Mouse (Mus musculus) stomach, embryonic 16.5 days (tissue): ENCODE data around the gene Atxn1. TPM values are rescaled to one million over a fixed set of nuclear protein-coding genes. Genes with fewer than 3 reads are reported as not detected.

Source experiments
- ATAC-seq: fragments of 200-750 bp; cut with Nextera tagmentation; 2 replicates; pipeline ENCODE4 v1.8.0; 2017; ENCODE audit warnings: moderate number of reproducible peaks, moderate TSS enrichment; ENCODE audit not compliant: insufficient read depth, low FRiP score
- H3K27ac ChIP-seq: fragments of 300-500 bp; sonication (generic); 2 replicates; pipeline ENCODE4 v1.5.1; 2014; ENCODE audit warnings: low read length
- H3K27me3 ChIP-seq: fragments of 300-500 bp; sonication (generic); 2 replicates; pipeline ENCODE4 v1.6.1; 2014; ENCODE audit warnings: low read length, control low read depth, mixed read lengths; ENCODE audit not compliant: control insufficient read depth, insufficient read depth
- H3K36me3 ChIP-seq: fragments of 300-500 bp; sonication (generic); 2 replicates; pipeline ENCODE4 v1.6.1; 2014; ENCODE audit warnings: low read length; ENCODE audit not compliant: control insufficient read depth, insufficient read depth
- H3K4me1 ChIP-seq: fragments of 300-500 bp; sonication (generic); 2 replicates; pipeline ENCODE4 v1.6.1; 2014; ENCODE audit warnings: low read length, control low read depth, mixed read lengths; ENCODE audit not compliant: control insufficient read depth, insufficient read depth
- H3K4me2 ChIP-seq: fragments of 300-500 bp; sonication (generic); 2 replicates; pipeline ENCODE4 v1.6.1; 2014; ENCODE audit warnings: low read depth, low read length, mixed read lengths
- H3K4me3 ChIP-seq: fragments of 300-500 bp; sonication (generic); replicated peaks from 2 replicates; pipeline ENCODE4 v1.5.1; 2014; ENCODE audit warnings: mild to moderate bottlenecking, low read length
- H3K9ac ChIP-seq: fragments of 300-500 bp; sonication (generic); 2 replicates; pipeline ENCODE4 v1.6.1; 2014; ENCODE audit warnings: low read length
- H3K9me3 ChIP-seq: fragments of 300-500 bp; sonication (generic); replicated peaks from 2 replicates; pipeline ENCODE4 v1.6.1; 2016; ENCODE audit warnings: low read length, control low read depth; ENCODE audit not compliant: control insufficient read depth
- WGBS: fragments of 180-500 bp; shearing (Covaris S2); extraction: QIAGEN DNeasy Blood & Tissue Kit; methylation state at CpG from one replicate; pipeline ENCODE4 v1.1.7; 2014; 5-methylcytosine and 5-hydroxymethylcytosine counted together
- polyA plus RNA-seq: library from polyadenylated mRNA; unstranded; fragments of >200 nt; fragmentation: Nextera tagmentation; extraction: Ambion mirVana; gene quantifications from 2 replicates; pipeline ENCODE4 v1.2.1, GENCODE M21; 2015

Atxn1 gene
- polyA plus RNA-seq, 1 experiment from 2014 or later: 7.8 TPM

GRCm38 (mm10) chr13:45743848-45744247, 221.0 kb downstream of the Atxn1 start:
- peaks cover 5% of the 10 kb centered on the region for H3K4me1 ChIP-seq
- H3K4me2 ChIP-seq: no peak overlapping the region
- 55% methylated on average over 7 of the region's 7 CpGs for WGBS
- H3K9me3 ChIP-seq: no peaks in the 10 kb centered on the region
- H3K4me3 ChIP-seq: no peak overlapping the region
- H3K9ac ChIP-seq: no peak overlapping the region
- H3K36me3 ChIP-seq: no peaks in the 10 kb centered on the region
- H3K27ac ChIP-seq: no peak overlapping the region
- no peak for ATAC-seq
- H3K27me3 ChIP-seq: no peaks in the 10 kb centered on the region

- Histone ChIP-seq H3K27ac (no peak overlapping the region), H3K4me1 (no peaks in the 10 kb centered on the region), H3K4me2 (no peak overlapping the region), H3K4me3 (no peak overlapping the region), H3K9ac (no peak overlapping the region), H3K9me3 (no peaks in the 10 kb centered on the region), H3K36me3 (no peaks in the 10 kb centered on the region), H3K27me3 (no peaks in the 10 kb centered on the region)
- no peak for ATAC-seq
- 80% methylated on average over 12 of the region's 12 CpGs for WGBS
Measured at GRCm38 (mm10) chr13:45740369-45740768, 224.4 kb downstream of the Atxn1 start.

- Histone ChIP-seq H3K27ac (no peak overlapping the region), H3K9ac (no peak overlapping the region), H3K27me3 (no peaks in the 10 kb centered on the region), H3K4me1 (no peaks in the 10 kb centered on the region), H3K4me2 (no peak overlapping the region), H3K4me3 (no peak overlapping the region), H3K9me3 (no peaks in the 10 kb centered on the region), H3K36me3 (no peaks in the 10 kb centered on the region)
- ATAC-seq: no peak
- 79% methylated on average over 4 of the region's 4 CpGs for WGBS
Measured at GRCm38 (mm10) chr13:45736241-45736640, 228.6 kb downstream of the Atxn1 start.

GRCm38 (mm10) chr13:45735802-45736201, 229.0 kb downstream of the Atxn1 start:
- H3K27me3 ChIP-seq: no peaks in the 10 kb centered on the region
- ATAC-seq: no peak
- no peak overlapping the region for H3K4me3 ChIP-seq
- no peak overlapping the region for H3K27ac ChIP-seq
- 88% methylated on average over 3 of the region's 3 CpGs for WGBS
- H3K36me3 ChIP-seq: no peaks in the 10 kb centered on the region
- no peak overlapping the region for H3K4me2 ChIP-seq
- no peaks in the 10 kb centered on the region for H3K4me1 ChIP-seq
- no peak overlapping the region for H3K9ac ChIP-seq
- H3K9me3 ChIP-seq: no peaks in the 10 kb centered on the region

- Histone ChIP-seq H3K36me3 (no peaks in the 10 kb centered on the region), H3K9me3 (no peaks in the 10 kb centered on the region), H3K4me3 (no peak overlapping the region), H3K4me1 (no peaks in the 10 kb centered on the region), H3K27me3 (no peaks in the 10 kb centered on the region), H3K9ac (no peak overlapping the region), H3K27ac (no peak overlapping the region), H3K4me2 (no peak overlapping the region)
- WGBS: 93% methylated on average over 3 of the region's 3 CpGs
- ATAC-seq: no peak
Measured at GRCm38 (mm10) chr13:45734531-45734930, 230.3 kb downstream of the Atxn1 start.

GRCm38 (mm10) chr13:45732590-45732989, 232.2 kb downstream of the Atxn1 start:
- H3K9me3 ChIP-seq: no peaks in the 10 kb centered on the region
- 74% methylated on average over 6 of the region's 6 CpGs for WGBS

GRCm38 (mm10) chr13:45726917-45727316, 237.9 kb downstream of the Atxn1 start:
- no peak overlapping the region for H3K4me3 ChIP-seq
- H3K27ac ChIP-seq: no peak overlapping the region
- H3K4me2 ChIP-seq: no peak overlapping the region
- H3K9ac ChIP-seq: no peak overlapping the region
- no peak for ATAC-seq
- H3K36me3 ChIP-seq: no peaks in the 10 kb centered on the region
- peaks cover 5% of the 10 kb centered on the region; the same call in 1 of the 2 replicates for H3K4me1 ChIP-seq
- H3K27me3 ChIP-seq: no peaks in the 10 kb centered on the region
- H3K9me3 ChIP-seq: no peaks in the 10 kb centered on the region

More at GRCm38 (mm10) chr13:45732590-45732989, 232.2 kb downstream of the Atxn1 start:
- H3K27ac ChIP-seq: no peak overlapping the region
- no peak overlapping the region for H3K9ac ChIP-seq
- H3K36me3 ChIP-seq: no peaks in the 10 kb centered on the region
- H3K27me3 ChIP-seq: no peaks in the 10 kb centered on the region
- no peak for ATAC-seq
- no peak overlapping the region for H3K4me2 ChIP-seq
- no peak overlapping the region for H3K4me3 ChIP-seq
- H3K4me1 ChIP-seq: no peaks in the 10 kb centered on the region

GRCm38 (mm10) chr13:45726181-45726580, 238.6 kb downstream of the Atxn1 start:
- H3K9me3 ChIP-seq: no peaks in the 10 kb centered on the region
- no peak overlapping the region for H3K9ac ChIP-seq
- no peak overlapping the region for H3K4me2 ChIP-seq
- H3K36me3 ChIP-seq: no peaks in the 10 kb centered on the region
- H3K27ac ChIP-seq: no peak overlapping the region
- no peaks in the 10 kb centered on the region for H3K27me3 ChIP-seq
- H3K4me3 ChIP-seq: no peak overlapping the region
- 87% methylated on average over 6 of the region's 6 CpGs for WGBS
- peaks cover 7% of the 10 kb centered on the region; the same call in 1 of the 2 replicates for H3K4me1 ChIP-seq
- no peak for ATAC-seq

GRCm38 (mm10) chr13:45724507-45725259, 240.1 kb downstream of the Atxn1 start:
- no peaks in the 10 kb centered on the region for H3K36me3 ChIP-seq
- no peak for ATAC-seq
- no peak overlapping the region for H3K4me2 ChIP-seq
- no peaks in the 10 kb centered on the region for H3K27me3 ChIP-seq
- peaks cover 7% of the 10 kb centered on the region; the same call in 1 of the 2 replicates for H3K4me1 ChIP-seq
- H3K27ac ChIP-seq: no peak overlapping the region
- no peak overlapping the region for H3K9ac ChIP-seq
- no peak overlapping the region for H3K4me3 ChIP-seq
- no peaks in the 10 kb centered on the region for H3K9me3 ChIP-seq
- 61% methylated on average over 14 of the region's 14 CpGs for whole genome bisulfite sequencing
